Mouse (Mus musculus): ENCODE data around the gene 9130204L05Rik. TPM values are rescaled to one million over a fixed set of nuclear protein-coding genes. Genes with fewer than 3 reads are reported as not detected.

The 9130204L05Rik gene
- total RNA-seq (2023), result not detected

DNA sequence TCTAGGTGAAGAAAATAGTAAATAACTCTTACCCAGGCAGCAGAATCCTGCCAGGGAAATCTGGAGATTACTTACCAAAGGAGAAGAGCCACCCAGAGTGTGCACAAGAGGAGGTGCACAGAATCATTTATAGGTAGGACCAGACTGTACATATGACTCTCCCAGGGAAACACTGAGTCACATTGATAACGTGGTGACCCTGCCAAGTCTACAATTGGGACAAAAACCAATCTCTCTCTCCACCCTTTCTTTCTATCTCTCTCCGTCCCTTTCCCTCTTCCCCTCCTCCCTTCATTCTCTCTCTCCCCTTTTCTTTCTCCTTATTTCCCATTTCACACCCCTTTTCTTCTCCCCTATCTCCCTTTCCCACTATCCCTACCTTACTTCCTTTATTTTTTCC lies at the start of gene 9130204L05Rik:
Gene 9130204L05Rik (minus strand): TSS at position 101 of the 400 bp plus-strand sequence.

All from CD4-positive naive resting alpha-beta T cell, adult 76 days (primary cell).